Mouse (Mus musculus): ENCODE results near the gene Gltpd2. TPM values are rescaled to one million over a fixed set of nuclear protein-coding genes. Genes with fewer than 3 reads are reported as not detected.
A peak's percentile ranks its signal among the peaks of the same experiment; 100 is the strongest.

Gltpd2 gene
- polyA plus RNA-seq, 1 experiment, result not detected

GRCm38 (mm10) chr11:70562287-70562994 lies 43.4 kb downstream of the Gltpd2 start, which contains the start of gene Mink1:
Gene Mink1 (plus strand): TSS chr11:70562881.
- Histone ChIP-seq H3K36me3 (replicated peaks; ENCODE audit: low read length) (peaks cover 32% of the 10 kb centered on the region), H3K27me3 (replicated peaks) (no peaks in the 10 kb centered on the region), H3K4me1 (peaks cover 74% of the 10 kb centered on the region), H3K4me3 (replicated peaks) (peak within 1 kb of the TSS; percentile 98), H3K9me3 (no peaks in the 10 kb centered on the region)
- TF ChIP-seq GATA1 (IDR thresholded peaks at IDR 0.05; ENCODE audit: borderline replicate concordance, low read length) (no peak), FLI1 (IDR thresholded peaks at IDR 0.05; ENCODE audit: low read length) (no peak)

GRCm38 (mm10) chr11:70562995-70563469 lies 44.0 kb downstream of the Gltpd2 start:
- H3K9me3 ChIP-seq, result no peaks in the 10 kb centered on the region
- peaks cover 74% of the 10 kb centered on the region for H3K4me1 ChIP-seq

GRCm38 (mm10) chr11:70563470-70564275 lies 44.7 kb downstream of the Gltpd2 start:
- Histone ChIP-seq H3K9me3 (no peaks in the 10 kb centered on the region), H3K4me1 (peaks cover 77% of the 10 kb centered on the region), H3K36me3 (replicated peaks; ENCODE audit: low read length) (peaks cover 39% of the 10 kb centered on the region), H3K4me3 (replicated peaks) (peak overlapping the region; percentile 98), H3K27me3 (replicated peaks) (no peaks in the 10 kb centered on the region)
- TF ChIP-seq GATA1 (IDR thresholded peaks at IDR 0.05; ENCODE audit: borderline replicate concordance, low read length) (no peak), FLI1 (IDR thresholded peaks at IDR 0.05; ENCODE audit: low read length) (no peak)

More at GRCm38 (mm10) chr11:70562995-70563469, 44.0 kb downstream of the Gltpd2 start:
- Histone ChIP-seq H3K36me3 (replicated peaks; ENCODE audit: low read length) (peaks cover 32% of the 10 kb centered on the region), H3K27me3 (replicated peaks) (no peaks in the 10 kb centered on the region), H3K4me3 (replicated peaks) (peak overlapping the region; percentile 98)
- TF ChIP-seq GATA1 (IDR thresholded peaks at IDR 0.05; ENCODE audit: borderline replicate concordance, low read length) (no peak), FLI1 (IDR thresholded peaks at IDR 0.05; ENCODE audit: low read length) (no peak)

GRCm38 (mm10) chr11:70564276-70564873 lies 45.4 kb downstream of the Gltpd2 start:
- Histone ChIP-seq H3K36me3 (replicated peaks; ENCODE audit: low read length) (peaks cover 46% of the 10 kb centered on the region), H3K9me3 (no peaks in the 10 kb centered on the region), H3K4me1 (peaks cover 77% of the 10 kb centered on the region), H3K27me3 (replicated peaks) (no peaks in the 10 kb centered on the region), H3K4me3 (replicated peaks) (peak overlapping the region; percentile 98)
- no peak for TF ChIP-seq GATA1 (IDR thresholded peaks at IDR 0.05; ENCODE audit: borderline replicate concordance, low read length)
- no peak for TF ChIP-seq FLI1 (IDR thresholded peaks at IDR 0.05; ENCODE audit: low read length)

GRCm38 (mm10) chr11:70566586-70566985 lies 47.6 kb downstream of the Gltpd2 start:
- TF ChIP-seq GATA1 (IDR thresholded peaks at IDR 0.05; ENCODE audit: borderline replicate concordance, low read length), result no peak
- TF ChIP-seq FLI1 (IDR thresholded peaks at IDR 0.05; ENCODE audit: low read length), result no peak
- H3K4me1 ChIP-seq, result peaks cover 87% of the 10 kb centered on the region
- H3K4me3 ChIP-seq (replicated peaks), result peak overlapping the region; percentile 38
- no peaks in the 10 kb centered on the region for H3K27me3 ChIP-seq (replicated peaks)
- H3K9me3 ChIP-seq, result no peaks in the 10 kb centered on the region
- H3K36me3 ChIP-seq (replicated peaks; ENCODE audit: low read length), result peaks cover 59% of the 10 kb centered on the region

Other genes starting within 250 kb of the Gltpd2 start
- gene Alox12e, start 196.6 kb upstream of the Gltpd2 start, polyA plus RNA-seq (2012; ENCODE audit: insufficient read depth, low replicate concordance), result 0.03 TPM in 1 of 2 replicates, not detected in the other
- gene Alox15, start 167.2 kb upstream of the Gltpd2 start, polyA plus RNA-seq (2012; ENCODE audit: insufficient read depth, low replicate concordance), result 0.50 TPM in 1 of 2 replicates, not detected in the other
- gene Pelp1, start 109.2 kb upstream of the Gltpd2 start, polyA plus RNA-seq (2012; ENCODE audit: insufficient read depth, low replicate concordance), result 30.9 and 36.1 TPM in 2 replicates
- gene Arrb2, start 86.6 kb upstream of the Gltpd2 start, polyA plus RNA-seq (2012; ENCODE audit: insufficient read depth, low replicate concordance), result 1,596 and 3,155 TPM in 2 replicates
- gene Med11, start 67.3 kb upstream of the Gltpd2 start, polyA plus RNA-seq (2012; ENCODE audit: insufficient read depth, low replicate concordance), result 47.7 and 52.0 TPM in 2 replicates
- 2.1 and 3.6 TPM in 2 replicates for gene Zmynd15, start 59.8 kb upstream of the Gltpd2 start, polyA plus RNA-seq (2012; ENCODE audit: insufficient read depth, low replicate concordance)
- gene Cxcl16, start 59.2 kb upstream of the Gltpd2 start, polyA plus RNA-seq (2012; ENCODE audit: insufficient read depth, low replicate concordance), result 1.4 and 23.1 TPM in 2 replicates
- 0.55 TPM in 1 of 2 replicates, not detected in the other for gene Tm4sf5, start 14.0 kb upstream of the Gltpd2 start, polyA plus RNA-seq (2012; ENCODE audit: insufficient read depth, low replicate concordance)
- not detected in 2 replicates for gene Vmo1, start 4.6 kb upstream of the Gltpd2 start, polyA plus RNA-seq (2012; ENCODE audit: insufficient read depth, low replicate concordance)
- 79.0 and 226 TPM in 2 replicates for gene Psmb6, start 6.2 kb downstream of the Gltpd2 start, polyA plus RNA-seq (2012; ENCODE audit: insufficient read depth, low replicate concordance)
- not detected in 2 replicates for gene Gm40193, start 13.7 kb downstream of the Gltpd2 start, polyA plus RNA-seq (2012; ENCODE audit: insufficient read depth, low replicate concordance)
- gene Pld2, start 20.9 kb downstream of the Gltpd2 start, polyA plus RNA-seq (2012; ENCODE audit: insufficient read depth, low replicate concordance), result 1.1 TPM in 1 of 2 replicates, not detected in the other
- gene Mink1, start 43.7 kb downstream of the Gltpd2 start, polyA plus RNA-seq (2012; ENCODE audit: insufficient read depth, low replicate concordance), result 122 and 129 TPM in 2 replicates
- not detected in 2 replicates for gene 4930544D05Rik, start 96.7 kb downstream of the Gltpd2 start, polyA plus RNA-seq (2012; ENCODE audit: insufficient read depth, low replicate concordance)
- 0.83 TPM in 1 of 2 replicates, not detected in the other for gene Chrne, start 100.0 kb downstream of the Gltpd2 start, polyA plus RNA-seq (2012; ENCODE audit: insufficient read depth, low replicate concordance)
- gene Gp1ba, start 119.9 kb downstream of the Gltpd2 start, polyA plus RNA-seq (2012; ENCODE audit: insufficient read depth, low replicate concordance), result 898 and 1,061 TPM in 2 replicates
- 102 and 125 TPM in 2 replicates for gene Rnf167, start 128.0 kb downstream of the Gltpd2 start, polyA plus RNA-seq (2012; ENCODE audit: insufficient read depth, low replicate concordance)
- 15.7 and 78.7 TPM in 2 replicates for gene Slc25a11, start 128.3 kb downstream of the Gltpd2 start, polyA plus RNA-seq (2012; ENCODE audit: insufficient read depth, low replicate concordance)
- 9,580 and 14,702 TPM in 2 replicates for gene Pfn1, start 135.4 kb downstream of the Gltpd2 start, polyA plus RNA-seq (2012; ENCODE audit: insufficient read depth, low replicate concordance)
- gene Eno3, start 138.0 kb downstream of the Gltpd2 start, polyA plus RNA-seq (2012; ENCODE audit: insufficient read depth, low replicate concordance), result 4.2 and 8.4 TPM in 2 replicates
- 40.5 and 288 TPM in 2 replicates for gene Spag7, start 150.2 kb downstream of the Gltpd2 start, polyA plus RNA-seq (2012; ENCODE audit: insufficient read depth, low replicate concordance)
- 22.6 and 68.5 TPM in 2 replicates for gene Camta2, start 168.9 kb downstream of the Gltpd2 start, polyA plus RNA-seq (2012; ENCODE audit: insufficient read depth, low replicate concordance)
- gene Inca1, start 181.0 kb downstream of the Gltpd2 start, polyA plus RNA-seq (2012; ENCODE audit: insufficient read depth, low replicate concordance), result not detected in 2 replicates
- 6.4 and 13.9 TPM in 2 replicates for gene Kif1c, start 181.4 kb downstream of the Gltpd2 start, polyA plus RNA-seq (2012; ENCODE audit: insufficient read depth, low replicate concordance)
- gene Zfp3, start 245.0 kb downstream of the Gltpd2 start, polyA plus RNA-seq (2012; ENCODE audit: insufficient read depth, low replicate concordance), result 0.55 TPM in 1 of 2 replicates, not detected in the other